Mouse (Mus musculus): Measurements from ENCODE around the gene Wbp4. TPM values are rescaled to one million over a fixed set of nuclear protein-coding genes. Genes with fewer than 3 reads are reported as not detected.

The Wbp4 gene
- polyA plus RNA-seq, 1 experiment from 2014 or later = 51.1 TPM

DNA sequence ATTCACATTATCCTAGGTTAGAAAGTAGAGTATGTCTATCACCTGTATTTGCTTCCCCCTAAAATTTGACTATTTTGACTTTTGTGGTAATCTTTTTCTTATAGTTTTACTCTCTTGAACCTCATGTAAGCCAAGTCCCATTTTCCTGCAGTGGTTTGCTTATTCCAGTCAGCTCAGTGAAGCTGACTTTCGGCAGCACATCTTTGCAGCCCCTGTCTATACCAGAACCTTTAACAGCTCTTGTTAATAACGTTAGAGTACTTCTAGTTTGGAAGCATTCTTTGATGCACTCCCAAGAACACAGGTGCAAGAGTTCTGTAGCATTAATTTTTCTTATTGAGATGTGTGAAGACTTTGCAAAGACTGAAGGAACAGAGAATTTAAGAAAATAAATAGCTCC, 36.8 kb upstream of the Wbp4 start:
- no peak overlapping the region for H3K4me3 ChIP-seq
- H3K27me3 ChIP-seq = no peaks in the 10 kb centered on the region
- no peaks in the 10 kb centered on the region for H3K9me3 ChIP-seq (replicated peaks)
- no peak overlapping the region for H3K4me2 ChIP-seq (replicated peaks)
- WGBS = 85% methylated on average over 2 of the region's 2 CpGs
- H3K9ac ChIP-seq = no peak overlapping the region
- H3K36me3 ChIP-seq = no peaks in the 10 kb centered on the region
- no peak for ATAC-seq (ENCODE audit: low FRiP score)
- no peaks in the 10 kb centered on the region for H3K4me1 ChIP-seq
- H3K27ac ChIP-seq = no peak overlapping the region

GRCm38 (mm10) chr14:79517185-79517740, 35.9 kb upstream of the Wbp4 start:
- Histone ChIP-seq H3K9me3 (replicated peaks) (no peaks in the 10 kb centered on the region), H3K4me2 (replicated peaks) (no peak overlapping the region), H3K4me1 (no peaks in the 10 kb centered on the region), H3K4me3 (no peak overlapping the region), H3K27ac (no peak overlapping the region), H3K36me3 (no peaks in the 10 kb centered on the region), H3K9ac (no peak overlapping the region), H3K27me3 (no peaks in the 10 kb centered on the region)
- WGBS = 91% methylated on average over 8 of the region's 8 CpGs
- ATAC-seq (ENCODE audit: low FRiP score) = no peak

- Histone ChIP-seq H3K4me2 (replicated peaks) (no peak overlapping the region), H3K27me3 (no peaks in the 10 kb centered on the region), H3K9me3 (replicated peaks) (no peaks in the 10 kb centered on the region), H3K27ac (no peak overlapping the region), H3K9ac (no peak overlapping the region), H3K4me3 (no peak overlapping the region), H3K4me1 (no peaks in the 10 kb centered on the region), H3K36me3 (no peaks in the 10 kb centered on the region)
- WGBS = 75% methylated on average over 2 of the region's 2 CpGs
- no peak for ATAC-seq (ENCODE audit: low FRiP score)
Measured at GRCm38 (mm10) chr14:79516751-79517150, 35.4 kb upstream of the Wbp4 start.

- H3K9me3 ChIP-seq (replicated peaks) = no peaks in the 10 kb centered on the region
- no peak overlapping the region for H3K4me3 ChIP-seq
- H3K4me1 ChIP-seq = no peaks in the 10 kb centered on the region
- 83% methylated on average over 5 of the region's 5 CpGs for WGBS
- no peak overlapping the region for H3K9ac ChIP-seq
- ATAC-seq (ENCODE audit: low FRiP score) = no peak
- no peak overlapping the region for H3K4me2 ChIP-seq (replicated peaks)
- no peaks in the 10 kb centered on the region for H3K27me3 ChIP-seq
- no peak overlapping the region for H3K27ac ChIP-seq
- H3K36me3 ChIP-seq = no peaks in the 10 kb centered on the region
Measured at GRCm38 (mm10) chr14:79516243-79516610, 34.9 kb upstream of the Wbp4 start.

DNA sequence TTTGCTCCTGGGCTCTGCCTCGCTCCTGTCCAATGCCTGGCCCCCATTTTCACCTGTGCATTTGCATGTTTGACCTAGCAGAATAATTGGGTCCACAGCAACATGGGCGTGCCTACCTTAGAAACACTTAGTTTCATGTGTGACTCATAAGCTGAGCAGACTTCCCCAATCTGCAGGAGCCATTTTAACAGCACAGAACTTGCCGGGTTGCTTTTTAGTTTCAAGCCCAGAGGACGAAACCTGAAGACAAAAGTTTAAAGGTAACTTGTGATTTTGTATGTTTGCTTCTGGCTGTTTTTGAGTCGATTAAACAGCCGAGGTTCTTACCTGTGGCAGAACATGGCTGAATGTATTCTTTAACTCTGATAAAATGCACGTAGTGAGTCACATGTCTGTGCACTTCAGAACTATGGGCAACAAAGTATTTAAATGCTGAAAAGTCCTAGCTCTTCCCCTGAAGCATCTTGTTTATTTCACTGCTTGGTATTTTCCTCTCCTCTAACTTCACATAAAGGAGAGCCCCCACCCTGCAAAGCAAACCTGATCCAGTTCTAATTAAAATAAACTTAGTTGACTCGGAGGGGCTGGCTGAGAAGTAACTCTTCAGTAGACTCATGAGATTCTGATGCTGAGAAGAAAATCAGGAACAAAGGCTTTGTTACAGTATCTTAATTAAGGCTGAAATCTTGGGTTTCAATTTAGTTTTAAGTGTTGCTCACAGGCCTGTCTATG, 34.4 kb upstream of the Wbp4 start:
- ATAC-seq (ENCODE audit: low FRiP score) = no peak
- no peaks in the 10 kb centered on the region for H3K36me3 ChIP-seq
- H3K27ac ChIP-seq = no peak overlapping the region
- no peaks in the 10 kb centered on the region for H3K4me1 ChIP-seq
- no peaks in the 10 kb centered on the region for H3K27me3 ChIP-seq
- H3K9me3 ChIP-seq (replicated peaks) = no peaks in the 10 kb centered on the region
- H3K9ac ChIP-seq = no peak overlapping the region
- H3K4me3 ChIP-seq = no peak overlapping the region
- WGBS = 84% methylated on average over 8 of the region's 8 CpGs
- H3K4me2 ChIP-seq (replicated peaks) = no peak overlapping the region

DNA sequence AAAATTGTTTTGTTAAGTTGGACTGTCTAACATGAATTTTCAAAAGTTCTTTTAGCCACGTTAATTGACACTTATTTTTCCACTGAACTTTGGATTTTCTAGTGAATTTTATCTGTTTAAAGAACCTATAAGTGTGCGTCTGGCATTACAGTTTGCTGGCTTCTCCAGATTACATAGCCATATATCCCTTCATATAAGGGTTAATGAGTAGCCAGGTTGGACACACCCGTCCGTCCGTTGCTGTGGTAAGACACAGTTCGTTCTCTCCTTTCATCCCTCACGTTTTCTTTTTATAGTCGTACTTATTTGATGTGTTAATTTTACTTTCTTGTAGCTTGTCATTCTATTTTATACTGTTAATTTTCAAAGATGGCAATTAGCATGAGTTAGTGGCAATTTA, 33.8 kb upstream of the Wbp4 start:
- Histone ChIP-seq H3K9ac (no peak overlapping the region), H3K36me3 (no peaks in the 10 kb centered on the region), H3K4me3 (no peak overlapping the region), H3K9me3 (replicated peaks) (no peaks in the 10 kb centered on the region), H3K27me3 (no peaks in the 10 kb centered on the region), H3K4me2 (replicated peaks) (no peak overlapping the region), H3K27ac (no peak overlapping the region), H3K4me1 (no peaks in the 10 kb centered on the region)
- WGBS = 87% methylated on average over 8 of the region's 8 CpGs
- no peak for ATAC-seq (ENCODE audit: low FRiP score)

DNA sequence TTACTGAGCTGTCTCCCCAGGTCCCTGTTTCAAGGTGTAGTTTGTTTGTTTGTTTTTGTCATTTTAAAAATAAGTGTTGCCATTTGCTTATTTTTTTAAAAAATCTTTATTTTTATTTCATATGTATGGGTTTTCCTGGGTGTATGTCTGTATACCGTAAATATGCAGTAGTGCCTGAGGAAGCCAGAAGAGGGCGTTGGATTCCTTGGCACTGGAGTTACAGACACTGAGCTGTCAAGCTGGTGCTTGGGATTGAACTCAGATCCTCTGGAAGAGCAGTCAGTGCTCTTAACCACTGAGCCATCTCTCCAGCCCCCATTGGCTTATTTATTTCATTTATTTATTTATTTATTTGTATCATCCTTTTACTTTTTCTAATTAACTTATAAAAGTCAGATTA, 32.6 kb upstream of the Wbp4 start:
- 81% methylated on average over 2 of the region's 2 CpGs for WGBS
- no peak overlapping the region for H3K27ac ChIP-seq

DNA sequence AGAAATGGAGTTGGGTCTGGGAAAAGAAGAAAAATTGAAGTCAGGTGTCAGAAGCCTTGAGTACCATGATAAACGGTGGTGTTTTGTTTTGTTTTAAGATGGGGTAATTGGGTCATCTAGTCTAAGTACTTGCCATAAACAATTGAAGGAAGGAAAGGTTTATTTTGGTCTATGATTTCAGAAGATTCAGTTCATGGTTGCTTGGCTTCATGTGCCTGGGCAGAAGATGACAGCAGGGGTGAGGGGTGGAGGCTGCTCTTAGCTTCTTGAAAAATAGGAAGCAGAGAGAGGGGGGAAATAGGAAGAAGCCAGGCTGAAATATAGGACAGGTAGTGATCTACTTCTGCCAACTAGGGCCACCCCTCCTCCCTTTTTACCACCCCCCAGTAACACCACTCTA, 30.2 kb upstream of the Wbp4 start:
- Histone ChIP-seq H3K27ac (no peak overlapping the region), H3K9ac (no peak overlapping the region), H3K36me3 (no peaks in the 10 kb centered on the region), H3K4me2 (replicated peaks) (no peak overlapping the region), H3K4me3 (no peak overlapping the region), H3K4me1 (no peaks in the 10 kb centered on the region), H3K27me3 (no peaks in the 10 kb centered on the region), H3K9me3 (replicated peaks) (no peaks in the 10 kb centered on the region)
- ATAC-seq (ENCODE audit: low FRiP score) = no peak
- WGBS = 79% methylated on average over 1 of the region's 1 CpGs

More for the DNA sequence above, 32.6 kb upstream of the Wbp4 start:
- no peaks in the 10 kb centered on the region for H3K36me3 ChIP-seq
- no peak overlapping the region for H3K4me2 ChIP-seq (replicated peaks)
- no peak overlapping the region for H3K4me3 ChIP-seq
- H3K27me3 ChIP-seq = no peaks in the 10 kb centered on the region
- H3K9me3 ChIP-seq (replicated peaks) = no peaks in the 10 kb centered on the region
- H3K9ac ChIP-seq = no peak overlapping the region
- no peaks in the 10 kb centered on the region for H3K4me1 ChIP-seq
- ATAC-seq (ENCODE audit: low FRiP score) = no peak

DNA sequence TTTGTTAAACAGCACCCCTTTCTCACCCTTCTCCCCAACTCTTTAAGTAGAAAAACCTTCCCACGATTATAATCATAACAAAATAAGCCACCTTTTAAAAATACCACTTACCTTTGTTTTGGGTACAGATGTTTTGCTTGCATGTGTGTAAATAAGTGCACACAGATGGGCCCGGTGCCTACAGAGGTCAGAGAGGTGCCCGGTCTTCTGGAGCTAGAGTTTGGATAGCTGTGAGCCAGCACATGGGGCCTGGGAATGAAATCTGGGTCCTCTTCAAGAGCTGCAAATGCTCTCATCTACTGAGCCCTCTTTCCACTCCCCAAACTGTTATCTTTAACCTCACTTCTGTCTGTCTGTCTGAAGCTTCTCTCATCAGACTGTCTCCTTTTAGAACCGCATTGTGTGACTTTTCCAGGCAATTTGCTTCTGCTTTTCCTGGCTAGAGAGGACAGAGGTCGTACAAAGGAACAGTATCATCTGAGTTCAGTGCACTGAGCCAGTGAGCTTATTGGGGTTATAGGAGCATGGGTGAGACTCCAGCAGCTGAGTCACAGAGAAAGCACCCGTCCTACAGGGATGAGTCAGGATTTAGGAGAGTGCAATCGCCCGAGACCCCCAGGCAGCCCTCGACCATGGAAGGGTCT, 27.5 kb upstream of the Wbp4 start:
- Histone ChIP-seq H3K4me1 (no peaks in the 10 kb centered on the region), H3K4me2 (replicated peaks) (no peak overlapping the region), H3K36me3 (no peaks in the 10 kb centered on the region), H3K27ac (no peak overlapping the region), H3K27me3 (no peaks in the 10 kb centered on the region), H3K9me3 (replicated peaks) (no peaks in the 10 kb centered on the region), H3K9ac (no peak overlapping the region), H3K4me3 (no peak overlapping the region)
- WGBS = 77% methylated on average over 9 of the region's 9 CpGs
- no peak for ATAC-seq (ENCODE audit: low FRiP score)

GRCm38 (mm10) chr14:79507846-79508245, 26.5 kb upstream of the Wbp4 start:
- no peaks in the 10 kb centered on the region for H3K36me3 ChIP-seq
- no peak overlapping the region for H3K27ac ChIP-seq
- WGBS = 79% methylated on average over 1 of the region's 1 CpGs
- H3K9ac ChIP-seq = no peak overlapping the region
- no peaks in the 10 kb centered on the region for H3K27me3 ChIP-seq
- no peak overlapping the region for H3K4me3 ChIP-seq
- no peak overlapping the region for H3K4me2 ChIP-seq (replicated peaks)
- H3K4me1 ChIP-seq = no peaks in the 10 kb centered on the region
- ATAC-seq (ENCODE audit: low FRiP score) = no peak
- no peaks in the 10 kb centered on the region for H3K9me3 ChIP-seq (replicated peaks)

DNA sequence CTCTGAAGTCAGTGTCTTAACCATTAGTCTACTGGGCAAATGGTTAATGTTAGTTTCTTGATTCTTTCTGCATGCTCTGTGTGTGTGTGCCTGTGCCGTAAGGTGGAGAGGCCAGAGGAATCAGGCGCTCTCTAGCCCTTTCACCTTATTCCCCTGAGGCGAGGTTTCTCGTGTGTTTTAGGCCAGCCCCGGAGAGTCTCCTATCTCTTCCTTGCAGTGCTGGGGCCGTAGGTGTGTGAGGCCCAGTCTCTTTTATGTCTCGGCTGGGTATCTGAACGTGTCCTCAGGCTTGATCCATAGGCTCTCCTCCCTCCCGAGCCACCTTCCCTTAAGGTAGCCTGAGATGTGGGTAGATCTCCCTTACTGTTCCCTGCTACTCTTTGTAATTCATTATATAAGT, 24.9 kb upstream of the Wbp4 start:
- no peak overlapping the region for H3K4me3 ChIP-seq
- H3K9me3 ChIP-seq (replicated peaks) = no peaks in the 10 kb centered on the region
- H3K4me1 ChIP-seq = no peaks in the 10 kb centered on the region
- 77% methylated on average over 9 of the region's 9 CpGs for WGBS
- H3K9ac ChIP-seq = no peak overlapping the region
- no peak overlapping the region for H3K4me2 ChIP-seq (replicated peaks)
- no peaks in the 10 kb centered on the region for H3K36me3 ChIP-seq
- H3K27me3 ChIP-seq = no peaks in the 10 kb centered on the region
- no peak for ATAC-seq (ENCODE audit: low FRiP score)
- H3K27ac ChIP-seq = no peak overlapping the region

DNA sequence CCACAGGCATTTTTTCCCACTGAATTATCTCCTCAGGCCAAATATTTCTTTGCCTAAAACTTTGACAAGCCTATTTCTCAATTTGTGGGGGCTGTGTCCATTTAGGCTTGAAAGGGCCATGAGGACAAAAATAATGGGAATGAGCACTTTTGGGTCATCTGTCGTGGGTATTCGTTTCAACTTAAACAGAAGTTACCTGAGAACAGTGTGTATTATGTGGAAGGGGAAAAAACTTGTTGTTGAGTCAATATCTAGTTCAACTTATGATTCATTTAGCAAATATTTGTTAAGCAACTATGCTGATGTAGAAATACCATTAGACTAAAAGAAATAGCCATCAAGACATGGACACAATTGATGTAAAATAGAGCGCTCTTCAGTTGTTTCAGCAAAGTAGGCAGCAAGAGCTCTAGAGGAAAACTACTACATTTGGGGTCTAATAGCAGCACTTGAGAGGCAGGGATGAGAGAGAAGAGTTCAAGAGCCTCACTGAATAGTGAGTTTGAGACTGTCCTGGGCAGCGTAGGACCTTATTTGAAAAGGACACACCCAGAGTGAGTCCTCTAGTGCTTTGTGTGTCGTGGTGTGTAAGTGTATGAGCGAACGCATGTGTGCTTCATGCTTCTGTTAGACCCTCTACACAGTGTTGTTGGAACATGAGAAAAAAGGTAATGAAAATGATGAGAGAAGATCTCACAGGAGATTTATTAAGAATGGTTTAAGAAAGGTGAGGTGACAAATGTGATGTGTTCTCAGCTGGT, 23.1 kb upstream of the Wbp4 start:
- 94% methylated on average over 7 of the region's 7 CpGs for WGBS
- no peak overlapping the region for H3K4me3 ChIP-seq
- no peak for ATAC-seq (ENCODE audit: low FRiP score)

More for the DNA sequence above, 23.1 kb upstream of the Wbp4 start:
- Histone ChIP-seq H3K36me3 (no peaks in the 10 kb centered on the region), H3K4me2 (replicated peaks) (no peak overlapping the region), H3K27ac (peak overlapping the region; percentile 35; the same call in 1 of the 2 replicates), H3K4me1 (no peaks in the 10 kb centered on the region), H3K9ac (no peak overlapping the region), H3K27me3 (no peaks in the 10 kb centered on the region), H3K9me3 (replicated peaks) (no peaks in the 10 kb centered on the region)
